Mouse (Mus musculus) cortical plate, adult 2 months (tissue): ENCODE data around the gene Mboat2.

ENCODE experiments used
- CTCF ChIP-seq: fragments of 200-500 bp; IDR thresholded peaks from 2 replicates; pipeline ENCODE4 v1.5.1; 2011; ENCODE audit warnings: mild to moderate bottlenecking, control low read depth, low read length; ENCODE audit not compliant: insufficient read depth; ENCODE audit errors: extremely low read depth
- POLR2A ChIP-seq: fragments of 200-500 bp; IDR thresholded peaks from 2 replicates; pipeline ENCODE4 v1.6.1; 2011; ENCODE audit warnings: mild to moderate bottlenecking, low read length, control low read depth; ENCODE audit not compliant: insufficient read depth; ENCODE audit errors: extremely low read depth

- TF ChIP-seq POLR2A (peak; percentile 98), CTCF (no peak)
Observed at GRCm38 (mm10) chr12:24974446-24975114, 143.9 kb downstream of the Mboat2 start, which contains the start of gene Kidins220.
